Mouse (Mus musculus): Measurements from ENCODE around the gene Tirap.
"Not testable (repeated sequence)": the region's sequence is repeated elsewhere in the genome, so short reads cannot be mapped to it uniquely, and the experiment has no call there.

Gene Tirap

DNA sequence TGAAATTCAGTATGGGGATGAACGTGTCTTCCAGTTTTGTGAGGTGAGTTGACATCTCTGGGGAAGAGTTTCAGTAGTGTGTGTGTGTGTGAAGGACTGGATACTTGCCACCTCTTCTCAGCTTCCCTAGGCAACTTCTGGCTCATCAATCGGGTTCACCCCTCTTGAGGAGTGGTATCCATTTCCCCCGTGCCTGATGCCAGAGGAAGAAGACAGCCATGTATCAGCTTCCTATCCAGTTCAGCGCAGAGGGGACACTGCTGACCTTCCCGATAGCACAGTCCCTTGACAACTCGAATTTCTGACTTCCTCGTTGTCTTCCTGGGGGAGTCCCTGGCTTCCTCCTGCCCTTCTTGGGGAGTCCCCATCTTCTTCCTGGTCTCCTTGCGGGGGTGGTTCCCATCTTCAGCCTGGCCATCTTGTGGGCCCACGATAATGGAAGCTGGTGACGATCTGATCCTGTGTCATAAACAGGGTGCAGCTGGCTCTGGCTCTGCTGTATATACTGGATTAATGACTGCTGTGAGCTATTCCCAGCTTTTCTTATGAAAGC is 12.7 kb downstream of the Tirap start:
- DNase-seq, result no peak

DNA sequence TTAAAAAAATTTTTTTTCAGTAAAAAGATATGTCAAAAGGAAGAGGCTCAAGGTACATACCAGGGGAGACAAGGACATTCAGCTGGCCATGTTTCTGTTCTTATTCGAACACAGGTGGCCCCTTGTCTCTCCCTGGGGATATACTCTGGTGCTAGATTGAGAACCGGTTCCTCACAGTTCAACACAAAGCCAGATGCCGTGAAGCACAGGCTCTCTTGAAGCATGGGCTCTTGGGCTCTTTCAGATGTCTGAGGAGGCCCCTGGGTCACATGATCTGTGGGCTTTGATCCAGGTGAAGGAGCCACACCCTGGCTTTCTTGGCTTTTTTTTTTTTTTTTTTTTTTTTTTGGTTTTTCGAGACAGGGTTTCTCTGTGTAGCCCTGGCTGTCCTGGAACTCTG is 13.7 kb downstream of the Tirap start:
- DNase-seq, result no peak

DNA sequence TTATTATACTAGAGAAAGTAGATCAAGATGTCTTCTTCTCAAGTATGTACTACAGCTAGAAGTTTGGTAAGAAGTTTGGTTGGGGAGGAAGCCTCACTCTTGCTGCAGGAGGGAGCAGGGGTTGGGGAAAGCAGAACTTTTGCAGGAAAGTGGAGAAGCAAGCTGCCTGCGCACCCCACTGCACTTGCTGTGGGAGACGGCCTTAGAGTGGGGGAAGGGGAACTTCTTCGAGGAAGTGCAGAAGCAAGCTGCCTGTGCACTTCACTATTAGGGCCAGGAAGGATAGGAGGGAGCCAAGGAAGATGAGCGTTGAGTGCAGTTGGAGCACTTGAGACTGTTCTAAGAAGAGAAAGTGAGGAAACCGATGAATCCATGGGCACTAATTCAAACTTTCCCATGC is 16.7 kb downstream of the Tirap start:
- no peak for DNase-seq

DNA sequence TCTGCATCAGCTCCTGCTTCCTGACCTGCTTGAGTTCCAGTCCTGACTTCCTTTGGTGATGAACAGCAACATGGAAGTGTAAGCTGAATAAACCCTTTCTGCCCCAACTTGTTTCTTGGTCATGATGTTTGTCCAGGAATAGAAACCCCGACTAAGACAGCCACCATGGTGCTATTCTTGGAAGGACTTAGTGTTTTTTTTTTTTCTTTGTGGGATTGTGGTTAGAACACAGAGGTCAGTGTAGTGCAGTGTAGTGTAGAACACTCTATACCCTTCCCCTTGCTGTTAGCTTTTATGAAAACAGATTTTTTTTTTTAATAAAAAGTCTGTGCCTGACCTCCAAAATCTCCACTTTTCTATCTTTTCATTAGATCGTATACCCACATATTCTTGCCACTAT is 17.3 kb downstream of the Tirap start:
- no peak for DNase-seq

DNA sequence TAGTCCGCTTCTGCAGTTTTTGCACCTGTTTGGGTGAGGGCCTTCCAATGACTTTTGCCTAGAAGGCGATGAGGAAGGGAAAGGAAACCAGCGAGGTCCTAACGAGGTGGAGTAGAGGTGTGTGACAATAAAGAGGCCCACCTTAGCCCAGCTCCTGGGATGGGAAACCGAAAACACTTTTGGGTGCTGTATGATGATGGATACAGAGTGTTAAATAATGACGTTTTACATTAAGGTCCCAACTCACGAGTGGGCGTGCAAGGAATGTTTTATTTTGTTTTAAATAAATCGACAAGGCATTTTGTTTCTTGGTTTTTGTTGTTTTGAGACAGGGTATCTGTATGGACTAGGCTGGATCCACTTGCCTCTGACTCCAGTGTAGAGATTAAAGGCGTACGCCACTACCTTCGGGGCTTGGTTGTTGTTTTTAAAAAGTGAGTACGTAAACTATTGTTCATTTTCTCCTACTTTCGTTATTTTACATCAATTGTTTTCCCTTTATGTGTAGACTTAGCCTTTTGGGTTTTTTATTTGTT is 23.9 kb downstream of the Tirap start:
- no peak for DNase-seq

DNA sequence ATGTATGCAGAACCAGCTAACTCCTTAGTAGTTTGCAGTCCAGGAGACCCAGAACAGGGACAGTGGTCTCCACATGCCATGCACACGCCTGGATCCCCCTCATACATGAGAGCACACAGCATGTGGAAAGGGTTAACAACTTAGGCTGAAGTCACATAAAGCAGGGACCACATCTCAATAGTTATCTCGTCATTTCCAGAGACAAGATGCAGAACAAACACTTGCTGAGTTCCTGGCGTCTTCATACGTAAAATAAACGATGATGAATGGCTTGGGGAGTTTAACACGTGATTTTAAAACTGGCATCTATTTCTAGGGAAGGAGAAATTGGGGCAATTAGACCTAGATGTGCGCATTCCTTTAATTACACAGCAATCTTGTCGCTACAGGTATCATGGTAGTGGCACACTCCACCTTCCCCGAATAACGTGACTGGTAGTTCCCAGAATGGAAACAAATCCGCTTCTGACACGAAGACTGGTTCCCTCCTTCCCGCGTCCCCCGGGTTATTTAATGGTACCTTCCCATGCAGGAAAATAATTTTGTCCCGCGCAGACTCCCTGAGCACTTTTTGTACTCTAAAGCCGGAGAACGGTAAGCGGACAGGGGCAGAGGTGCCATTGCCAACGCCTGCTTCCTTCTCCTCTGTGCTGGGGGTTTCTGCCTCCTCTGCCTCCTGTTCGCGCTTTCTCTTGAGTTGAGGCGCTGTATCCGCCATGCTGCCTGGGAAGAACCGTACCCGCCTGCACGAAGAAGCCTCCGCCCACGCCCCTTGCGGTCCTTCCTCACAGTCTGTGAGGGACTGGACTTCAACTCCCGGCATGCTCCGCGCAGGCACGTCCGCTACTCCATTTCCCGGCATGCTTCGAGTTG is 24.6 kb downstream of the Tirap start, which contains the start of gene Dcps:
TSS of gene Dcps (minus strand) at position 811 of the 873 bp plus-strand sequence.
- DNase-seq, result peak; percentile 94

DNA sequence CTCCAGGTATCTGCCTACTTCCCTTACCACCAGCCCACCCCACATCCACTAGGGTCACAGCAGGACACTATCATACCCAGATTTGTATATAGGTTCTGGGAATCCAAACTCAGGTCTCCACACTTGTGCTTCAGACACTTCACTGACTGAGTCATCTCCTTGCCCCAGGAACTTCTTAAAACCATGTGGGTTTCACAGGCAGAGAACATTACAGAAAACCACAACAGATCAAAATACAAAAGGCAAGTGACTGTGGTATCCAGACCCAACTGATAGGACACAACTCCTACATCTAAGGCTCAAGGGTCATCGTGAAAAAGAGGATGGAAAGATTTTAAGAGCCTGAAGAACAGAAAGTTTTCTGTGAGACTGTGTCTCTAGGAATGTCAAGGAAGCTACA is 26.8 kb downstream of the Tirap start:
- no peak for DNase-seq

DNA sequence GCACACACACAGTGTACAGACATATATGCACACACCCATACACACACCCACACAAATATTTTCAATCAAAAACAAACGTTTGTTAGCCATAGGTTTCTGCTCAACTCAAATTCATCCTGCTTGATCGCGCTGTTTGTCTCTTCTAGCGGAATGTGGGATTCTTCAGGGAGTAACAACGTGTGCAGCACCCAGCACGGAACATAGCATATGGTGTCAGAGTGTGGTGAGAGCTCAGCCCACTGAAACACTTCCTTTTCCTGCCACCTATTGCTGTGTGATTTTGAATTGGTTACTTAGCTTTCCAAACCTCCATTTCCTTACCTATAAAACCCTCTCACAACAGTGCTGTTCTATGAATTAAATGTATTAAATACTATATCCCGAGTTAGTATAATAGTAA is 30.0 kb downstream of the Tirap start:
- no peak for DNase-seq

DNA sequence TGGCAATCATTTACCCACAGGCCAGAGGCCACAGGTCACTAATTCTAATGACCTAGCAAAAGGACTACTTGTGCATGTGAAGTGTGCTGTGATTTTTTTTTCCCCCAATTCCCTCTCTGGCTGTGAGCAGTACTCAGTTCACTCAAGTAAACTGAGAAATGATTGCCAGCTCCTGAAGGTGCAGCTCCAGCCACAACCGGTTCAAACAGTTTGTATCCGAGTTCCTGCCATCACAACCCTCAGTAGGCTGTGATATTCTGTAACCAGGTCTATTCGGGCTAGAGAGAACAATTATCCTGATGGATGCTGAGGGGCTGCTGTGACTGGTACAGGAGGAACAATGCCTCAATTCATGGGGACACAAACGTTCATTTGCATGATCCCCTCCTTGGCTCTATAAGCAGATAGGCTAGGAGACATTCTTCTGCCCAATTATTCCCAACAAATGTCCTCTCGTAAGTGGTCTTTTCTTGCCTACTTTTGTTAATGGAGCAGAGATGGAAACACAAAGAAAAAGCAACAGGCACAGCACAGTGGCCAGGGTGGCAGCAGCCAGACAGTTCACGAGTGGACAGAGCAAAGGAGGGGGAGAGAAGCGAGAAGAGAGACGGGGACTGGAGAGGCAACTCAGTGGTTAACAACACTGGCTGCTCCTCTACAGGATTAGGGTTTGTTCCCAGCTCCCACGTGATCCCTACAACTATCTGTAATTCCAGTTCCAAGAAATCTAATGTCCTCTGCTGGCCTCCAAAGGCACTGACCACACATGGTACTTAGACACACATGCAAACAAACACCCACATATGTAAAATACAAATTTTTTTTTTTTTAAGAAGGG is 33.1 kb downstream of the Tirap start:
- DNase-seq, result no peak

DNA sequence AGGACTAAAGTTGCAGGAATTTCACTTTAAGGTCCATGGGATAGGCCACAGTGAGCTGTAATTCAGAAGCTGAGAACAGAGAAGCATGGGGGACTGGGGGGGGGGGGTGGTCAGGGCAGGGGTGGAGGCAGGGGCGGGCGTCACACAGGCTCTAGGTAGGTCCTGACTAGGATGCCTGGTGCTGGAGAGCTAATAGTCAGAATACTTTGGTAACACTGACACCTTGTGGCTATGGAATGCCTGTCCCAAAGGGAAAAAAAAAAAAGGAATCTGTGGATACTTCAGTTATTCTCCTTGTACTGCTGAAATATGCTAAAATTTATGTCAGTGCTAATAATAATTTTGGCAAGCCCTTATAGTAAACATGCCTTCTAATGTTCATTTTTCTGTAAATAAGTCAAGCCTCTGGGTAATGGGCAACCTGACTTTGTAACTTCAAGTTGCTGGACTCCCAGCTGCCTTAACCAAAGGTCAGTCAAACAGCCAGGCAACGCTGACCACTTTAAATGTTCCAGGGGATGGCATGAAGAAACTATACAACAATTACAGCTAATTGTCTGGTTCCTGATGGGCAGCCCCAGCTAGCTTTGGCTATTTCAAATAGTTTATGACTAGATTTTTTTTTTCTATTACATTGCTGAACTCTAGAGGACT is 33.8 kb downstream of the Tirap start:
- DNase-seq, result no peak

DNA sequence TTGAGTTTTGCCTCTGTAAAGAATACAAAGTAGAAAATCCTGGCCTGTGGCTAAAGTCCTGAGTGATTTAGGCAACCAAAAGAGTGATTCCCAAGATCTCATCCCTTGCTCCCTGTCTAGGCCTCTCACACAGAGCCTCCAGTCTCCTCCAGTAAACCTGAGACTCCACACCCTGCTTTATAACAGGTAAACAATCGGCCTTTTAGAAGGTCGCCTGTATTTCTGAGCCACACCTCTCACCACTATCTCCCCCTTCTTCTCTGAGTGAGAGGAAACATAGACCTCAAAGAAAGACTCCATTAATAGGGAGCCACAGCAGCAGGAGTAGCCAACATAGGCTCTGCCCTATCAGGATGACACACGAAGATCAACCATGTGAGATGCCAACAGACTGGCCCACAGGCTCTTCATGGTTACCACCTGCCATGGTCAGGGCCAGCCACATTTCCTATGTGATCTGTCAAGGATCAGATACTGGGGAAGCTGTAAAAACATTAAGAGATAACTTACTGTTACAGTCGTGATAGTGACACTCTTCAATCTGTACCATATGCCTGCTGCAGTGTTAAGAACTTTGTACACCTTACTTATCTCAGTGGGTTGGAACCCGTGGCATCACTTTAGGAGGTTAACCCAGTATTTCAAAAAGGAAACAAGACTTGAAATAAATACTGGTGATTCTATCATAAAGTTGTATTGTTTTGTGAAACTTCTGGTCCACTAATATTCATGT is 35.8 kb downstream of the Tirap start:
- DNase-seq, result no peak

DNA sequence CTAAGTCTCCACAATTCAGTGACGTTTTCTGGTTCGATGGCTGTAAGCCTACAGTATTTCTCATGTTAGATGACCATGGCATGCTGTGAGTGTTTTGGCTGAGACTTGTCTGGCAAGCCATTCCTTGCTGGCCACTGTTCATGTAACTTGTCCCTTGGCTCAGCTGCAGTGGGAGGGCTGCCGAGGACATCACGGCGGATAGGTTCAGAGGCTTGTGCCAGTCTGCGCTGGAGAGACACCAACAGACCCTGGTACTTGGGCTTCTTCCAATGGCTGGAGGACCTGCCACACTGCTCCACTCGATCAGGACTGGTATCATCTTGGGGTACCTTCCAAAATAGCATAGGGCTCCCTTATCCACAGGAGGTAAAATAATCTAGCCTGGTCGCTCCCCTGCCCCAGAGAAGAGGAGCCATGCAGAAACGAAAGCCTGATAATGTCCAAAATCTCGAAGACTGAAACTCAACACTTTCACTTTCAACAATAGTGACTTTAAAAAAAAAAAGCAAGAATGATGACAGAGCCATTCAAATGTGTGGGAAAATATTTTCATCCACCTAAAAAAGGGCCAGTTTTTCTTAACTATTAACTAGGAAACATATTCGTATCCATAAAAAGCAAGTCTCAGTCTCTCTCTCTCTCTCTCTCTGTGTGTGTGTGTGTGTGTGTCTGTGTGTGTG is 36.9 kb downstream of the Tirap start:
- DNase-seq, result peak; percentile 86

DNA sequence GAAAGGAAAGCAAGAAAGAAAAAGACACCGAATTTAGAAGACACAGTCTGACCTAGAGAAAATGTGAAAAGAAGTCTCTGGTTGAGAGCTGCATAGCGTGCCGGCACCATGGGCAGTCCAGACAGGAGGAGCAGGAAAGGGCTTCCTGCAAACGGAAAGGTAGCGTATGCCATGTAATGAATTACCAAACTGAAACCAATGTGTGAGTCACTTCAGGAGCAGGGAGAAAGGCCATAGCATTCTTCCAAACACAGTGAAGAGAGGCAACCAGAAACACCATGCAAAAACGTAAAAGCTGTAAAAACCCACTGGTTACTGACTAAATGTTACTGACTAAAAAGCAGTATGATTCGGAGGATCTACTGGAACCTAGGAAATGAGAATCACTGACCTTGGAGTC is 38.4 kb downstream of the Tirap start:
- DNase-seq, result no peak

DNA sequence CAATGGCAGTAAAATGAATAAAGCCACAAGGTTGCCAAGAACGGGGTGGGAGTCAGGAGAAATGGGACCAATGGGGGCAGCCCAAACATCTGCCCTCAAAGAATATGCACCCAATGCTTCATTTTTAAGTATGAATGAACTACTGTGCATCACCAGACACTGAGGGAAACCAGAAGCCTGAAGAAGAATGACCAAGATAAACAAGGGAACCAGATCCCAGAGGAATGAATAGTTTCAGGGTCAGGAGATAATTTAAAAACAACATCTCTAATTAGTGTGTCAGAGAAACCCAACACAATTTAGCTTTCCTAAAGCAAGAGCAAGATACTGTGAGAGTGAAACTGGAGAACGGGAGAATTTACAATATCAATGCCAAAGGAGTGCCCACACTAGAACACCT is 39.4 kb downstream of the Tirap start:
- DNase-seq, result no peak

DNA sequence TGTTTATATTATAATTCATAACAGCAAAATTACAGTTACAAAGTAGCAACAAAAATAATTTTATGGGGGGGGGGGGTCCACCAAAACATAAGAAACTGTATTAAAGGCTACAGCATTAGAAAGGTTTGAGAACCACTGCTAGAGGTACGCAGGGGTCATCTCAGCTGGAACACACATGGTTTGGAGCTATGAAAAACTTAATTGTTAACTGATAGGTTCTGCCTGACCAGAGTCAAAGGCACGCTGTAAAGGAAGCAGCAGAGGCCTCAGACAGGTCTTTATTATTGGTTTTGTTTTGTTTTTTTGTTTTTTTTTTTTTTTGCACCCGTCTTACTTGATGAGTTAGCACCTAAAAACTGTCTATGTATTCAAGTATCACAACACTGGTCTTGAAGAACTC is 41.6 kb downstream of the Tirap start:
- no peak for DNase-seq

DNA sequence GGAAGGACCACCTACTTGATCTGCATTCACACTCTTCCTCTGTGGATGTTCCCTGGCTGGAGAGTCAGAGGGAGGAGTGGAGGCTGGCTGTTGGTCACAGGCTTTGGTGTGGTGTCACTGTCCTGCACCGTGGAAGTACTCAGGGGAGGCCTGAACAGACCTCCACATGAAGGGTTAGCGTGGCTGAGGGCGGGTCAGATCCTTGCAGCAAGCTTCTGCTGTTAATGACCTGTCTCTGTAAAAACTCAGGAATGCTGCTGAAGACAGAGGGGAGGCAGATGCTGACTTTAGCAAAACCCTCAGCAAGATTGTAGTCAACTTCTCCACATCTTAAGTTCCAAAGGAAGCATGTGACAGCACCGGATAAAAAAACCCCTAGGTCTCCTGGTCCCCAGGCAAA is 43.2 kb downstream of the Tirap start:
- DNase-seq, result no peak

DNA sequence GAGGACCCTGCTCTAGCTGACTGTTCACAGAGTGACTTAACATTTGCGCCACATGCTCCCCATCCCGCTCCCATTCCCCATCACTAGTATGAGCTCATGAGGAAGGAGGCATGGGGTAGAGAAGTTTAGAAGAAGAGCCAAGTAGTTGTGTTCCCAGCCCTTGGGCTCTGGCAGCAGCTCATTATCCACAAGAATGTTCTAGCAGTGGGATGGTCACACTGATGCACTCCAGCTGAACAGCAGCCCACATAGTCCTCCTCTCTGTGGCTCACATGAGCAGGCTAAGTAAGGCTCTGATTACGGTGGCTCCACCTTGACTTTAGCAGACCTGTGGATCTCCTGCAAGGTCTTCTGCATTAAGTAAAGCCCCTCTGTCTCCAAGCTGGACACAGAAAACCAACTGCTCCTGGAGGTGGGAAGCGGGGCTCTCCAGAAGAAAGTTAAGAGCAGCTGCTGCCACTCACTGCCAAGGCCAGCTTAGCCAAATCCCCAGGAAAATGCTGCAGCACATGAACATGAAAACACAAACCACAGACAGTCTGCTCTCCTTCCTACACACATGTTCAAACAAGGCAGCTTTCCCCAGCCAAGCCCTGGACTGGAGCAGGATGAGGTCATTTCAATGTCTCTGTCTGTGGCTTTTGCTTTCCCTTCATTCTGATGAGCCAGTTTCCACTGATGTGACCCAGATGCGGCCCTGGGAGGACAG is 43.9 kb downstream of the Tirap start:
- DNase-seq, result no peak

DNA sequence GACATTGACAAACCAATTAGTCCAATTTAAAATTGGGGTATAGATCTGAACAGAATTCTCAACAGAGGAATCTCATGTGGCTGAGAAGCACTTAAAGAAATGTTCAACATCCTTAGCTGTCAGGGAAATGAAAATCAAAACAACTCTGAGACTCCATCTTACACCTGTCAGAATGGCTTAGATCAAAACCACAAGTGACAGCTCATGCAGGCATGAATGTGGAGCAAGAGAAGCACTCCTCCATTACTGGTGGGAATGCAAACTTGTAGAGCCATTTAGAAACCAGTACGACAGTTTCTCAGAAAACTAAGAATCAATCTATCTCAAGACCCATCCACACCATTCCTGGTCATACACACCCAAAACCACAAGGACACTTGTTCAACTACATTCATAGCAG is 47.2 kb downstream of the Tirap start:
- DNase-seq, result no peak

DNA sequence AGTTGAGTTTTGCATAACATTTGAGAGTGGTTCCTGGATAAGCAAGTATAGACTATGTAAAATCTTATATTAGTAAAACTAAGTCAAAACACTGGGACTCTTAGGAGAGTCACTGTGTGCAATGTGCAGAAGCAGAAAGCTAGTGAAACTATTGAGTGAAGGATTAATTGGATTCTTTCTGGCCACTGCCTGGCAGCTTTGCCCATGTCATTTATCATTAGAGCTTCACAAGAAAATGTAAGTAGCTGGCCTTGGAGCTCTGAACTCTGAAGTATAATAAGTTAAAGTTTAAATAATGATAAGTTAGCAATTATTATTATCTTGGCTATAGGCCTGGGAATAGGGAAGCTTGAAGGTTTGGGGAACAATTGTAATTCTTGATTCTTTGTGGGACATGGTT is 51.3 kb downstream of the Tirap start:
- DNase-seq, result not testable (repeated sequence)

DNA sequence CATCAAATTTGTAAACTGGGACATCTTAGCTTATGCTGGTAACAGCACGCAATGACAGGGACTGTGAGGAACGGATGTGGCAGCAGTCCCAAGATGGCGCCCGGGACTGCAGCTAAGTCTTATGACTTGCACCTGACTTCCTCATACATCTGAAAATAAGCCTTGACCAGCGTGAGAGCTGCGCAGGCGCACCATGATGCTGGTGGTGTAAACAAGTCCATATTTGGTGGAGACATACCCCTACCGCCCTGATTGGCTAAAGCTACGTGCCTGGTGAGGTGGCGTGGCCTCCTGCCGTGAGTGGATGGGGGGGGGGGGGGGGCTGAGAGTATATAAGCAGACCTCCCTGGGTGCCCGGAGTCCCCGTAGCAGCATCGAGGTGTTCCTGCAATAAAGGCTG is 52.8 kb downstream of the Tirap start:
- DNase-seq, result not testable (repeated sequence)

DNA sequence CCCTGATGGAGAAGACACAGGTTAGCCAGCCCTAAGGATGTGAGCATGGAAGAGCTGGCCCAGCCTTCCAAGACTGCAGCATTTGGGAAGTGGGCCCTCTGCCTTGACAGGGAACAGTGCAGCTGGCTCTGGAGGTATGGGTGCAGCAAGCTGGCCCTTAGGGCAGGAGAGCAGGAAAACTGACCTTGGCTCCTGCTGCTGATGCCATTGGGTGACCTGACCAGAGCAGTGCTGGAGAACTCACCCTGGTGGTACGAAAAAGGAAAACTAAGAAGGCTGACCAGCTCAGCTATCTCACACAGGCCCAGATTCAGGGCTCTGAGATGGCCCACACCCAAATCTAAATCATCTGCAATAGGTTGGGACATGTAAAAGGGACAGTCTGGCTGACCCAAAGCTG is 54.3 kb downstream of the Tirap start:
- no peak for DNase-seq
